Mouse (Mus musculus): ENCODE data around the gene Ift57.

Gene Ift57

DNA sequence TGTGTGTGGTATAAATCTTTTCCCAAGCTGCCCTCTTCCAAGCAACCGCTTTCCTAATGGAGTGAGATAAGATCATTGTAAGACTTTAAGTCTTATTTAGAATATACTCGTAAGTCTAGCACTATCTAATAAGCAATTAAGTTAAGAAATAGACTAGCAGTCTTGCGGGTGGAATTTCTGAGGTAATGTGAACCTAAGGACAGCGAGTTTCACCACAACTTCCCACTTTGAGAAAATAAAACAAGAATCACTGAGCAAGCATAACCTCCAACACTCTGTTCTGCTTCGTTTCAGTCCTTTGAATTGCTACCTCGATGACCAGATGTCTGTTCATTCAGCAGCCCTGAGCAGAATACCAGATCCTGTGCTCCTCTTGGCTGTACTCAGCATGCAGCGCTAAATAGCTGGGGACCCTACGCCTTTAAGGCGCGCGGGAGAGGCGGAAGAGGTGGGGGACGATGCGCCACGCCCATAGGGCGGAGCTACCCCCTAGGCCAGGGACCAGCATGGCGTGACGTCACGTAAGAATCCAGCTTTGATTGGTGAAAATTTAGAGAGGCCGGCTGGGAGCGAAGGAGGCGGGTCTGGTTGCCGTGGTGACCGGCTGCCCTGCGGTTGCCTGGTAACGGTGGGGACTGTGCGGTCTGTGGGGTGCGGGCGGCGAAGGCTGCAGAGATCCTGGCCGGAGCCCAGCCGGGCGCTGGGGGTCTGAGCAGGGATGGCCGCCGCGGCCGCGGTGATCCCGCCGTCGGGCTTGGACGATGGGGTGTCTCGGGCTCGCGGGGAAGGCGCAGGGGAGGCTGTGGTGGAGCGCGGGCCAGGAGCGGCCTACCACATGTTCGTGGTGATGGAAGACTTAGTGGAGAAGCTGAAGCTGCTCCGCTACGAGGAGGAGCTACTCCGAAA, at the start of gene Ift57:
Gene Ift57, plus strand, starts transcription at position 614 of the 906 bp plus-strand sequence.
- peak; percentile 94 for DNase-seq (ENCODE audit: low read depth)

DNA sequence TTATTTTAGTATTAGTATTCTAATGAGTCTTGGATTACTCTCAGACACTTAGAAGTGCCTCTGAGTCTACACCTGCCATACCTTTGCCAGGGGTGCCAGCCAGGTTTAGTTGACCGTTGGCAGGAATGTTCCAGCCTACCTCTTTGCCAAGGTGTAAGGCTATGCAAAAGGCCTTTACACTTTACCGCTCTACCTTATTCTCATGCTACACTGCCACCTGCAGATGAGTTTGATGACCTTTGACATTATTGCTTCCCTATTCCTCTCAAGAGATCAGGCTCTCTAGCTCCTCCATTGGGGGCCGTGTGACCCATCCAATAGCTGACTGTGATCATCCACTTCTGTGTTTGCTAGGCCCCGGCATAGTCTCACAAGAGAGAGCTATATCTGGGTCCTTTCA, 41.9 kb upstream of the Ift57 start:
- DNase-seq (ENCODE audit: low read depth): no peak

DNA sequence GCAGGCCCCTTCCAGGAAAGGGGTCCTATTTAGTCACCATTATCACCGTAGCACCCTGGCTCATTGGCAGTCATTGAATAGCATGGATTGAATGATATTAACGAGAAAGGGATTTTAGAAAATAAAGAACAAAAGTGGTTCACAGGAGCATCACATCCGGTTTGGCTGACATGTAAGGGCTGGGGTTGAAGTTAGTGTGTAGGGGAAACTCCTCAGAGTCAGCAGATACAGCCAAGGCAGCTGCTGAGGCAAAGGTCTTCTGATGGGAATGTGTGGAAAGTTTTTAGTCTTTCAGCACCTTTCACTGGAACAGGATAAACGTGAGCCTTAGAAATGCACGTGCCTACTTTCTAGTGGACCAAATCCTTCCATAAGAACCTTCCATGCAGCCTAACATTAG, 41.0 kb upstream of the Ift57 start:
- DNase-seq (ENCODE audit: low read depth): no peak

DNA sequence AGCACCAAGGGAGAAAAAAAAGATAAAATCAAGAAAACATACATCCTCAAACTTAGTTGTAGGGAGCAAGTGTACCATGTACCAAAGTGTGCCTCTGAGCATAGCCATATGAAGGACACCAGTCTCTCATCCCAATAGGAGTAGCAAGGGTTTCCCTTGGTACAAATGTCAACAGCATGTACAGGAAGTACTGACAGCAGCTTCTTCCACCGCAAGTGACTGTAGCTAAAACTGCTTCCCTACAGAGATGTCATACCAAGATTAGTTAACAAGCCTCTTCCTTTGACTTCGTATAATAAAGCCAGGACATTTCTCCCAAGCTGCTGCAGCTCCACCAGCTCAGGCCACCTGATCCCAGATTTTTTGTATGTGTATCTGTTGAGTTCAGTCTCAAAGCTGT, 39.9 kb upstream of the Ift57 start:
- DNase-seq (ENCODE audit: low read depth): no peak

DNA sequence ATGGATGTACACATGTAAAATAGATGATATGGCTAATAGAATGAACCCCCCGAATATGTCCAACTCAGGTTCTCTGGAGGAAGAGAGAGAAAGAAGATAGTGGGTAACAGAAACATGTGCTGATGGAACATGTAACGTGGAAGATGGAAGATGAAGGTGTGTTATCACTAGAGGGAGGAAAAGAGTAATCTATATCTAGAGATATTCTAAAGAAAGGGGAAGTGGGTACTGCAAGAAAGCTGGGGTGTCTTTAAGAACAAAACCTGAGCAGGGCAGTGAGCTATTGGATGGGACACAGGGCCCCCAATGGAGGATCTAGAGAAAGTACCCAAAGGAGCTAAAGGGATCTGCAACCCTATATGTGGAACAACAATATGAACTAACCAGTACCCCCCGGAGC, 38.9 kb upstream of the Ift57 start:
- DNase-seq (ENCODE audit: low read depth): no peak

DNA sequence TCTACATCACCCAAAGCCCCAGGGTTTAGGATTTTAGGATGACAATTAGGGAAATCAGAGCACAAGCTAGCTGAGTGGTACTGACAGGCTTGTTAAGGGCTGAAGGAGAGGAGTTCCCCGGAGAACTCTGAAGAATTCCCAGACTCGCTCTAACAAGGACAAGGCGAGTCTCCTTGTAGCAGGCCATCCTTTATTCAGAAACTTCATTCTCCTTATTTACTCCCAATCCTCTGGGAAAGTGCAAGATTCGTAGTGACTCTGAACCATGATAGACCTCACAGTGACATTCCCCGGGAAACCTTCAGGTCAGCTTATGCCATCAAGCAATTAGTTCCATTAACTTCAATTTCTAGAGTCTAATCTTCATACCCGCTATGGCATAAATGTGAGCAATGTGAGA, 36.8 kb upstream of the Ift57 start:
- no peak for DNase-seq (ENCODE audit: low read depth)

DNA sequence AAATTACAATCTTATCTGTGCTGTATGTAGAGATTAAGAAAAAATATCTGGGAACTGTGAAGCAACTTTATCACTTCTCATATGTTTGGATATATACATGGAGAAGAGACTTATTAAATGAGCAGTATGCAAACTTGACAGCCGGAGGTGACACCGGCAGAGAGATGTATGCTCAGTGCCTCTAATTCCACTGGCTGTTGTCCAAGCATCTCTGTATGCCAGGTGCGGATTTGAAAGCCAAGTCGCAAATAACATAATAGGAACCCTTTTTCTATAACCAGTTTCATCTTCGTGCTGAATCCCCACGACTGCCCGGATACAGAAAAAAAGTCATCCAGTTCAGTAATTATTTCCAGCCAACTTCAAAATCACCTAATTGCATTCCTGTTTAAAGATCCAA, 34.4 kb upstream of the Ift57 start:
- no peak for DNase-seq (ENCODE audit: low read depth)

DNA sequence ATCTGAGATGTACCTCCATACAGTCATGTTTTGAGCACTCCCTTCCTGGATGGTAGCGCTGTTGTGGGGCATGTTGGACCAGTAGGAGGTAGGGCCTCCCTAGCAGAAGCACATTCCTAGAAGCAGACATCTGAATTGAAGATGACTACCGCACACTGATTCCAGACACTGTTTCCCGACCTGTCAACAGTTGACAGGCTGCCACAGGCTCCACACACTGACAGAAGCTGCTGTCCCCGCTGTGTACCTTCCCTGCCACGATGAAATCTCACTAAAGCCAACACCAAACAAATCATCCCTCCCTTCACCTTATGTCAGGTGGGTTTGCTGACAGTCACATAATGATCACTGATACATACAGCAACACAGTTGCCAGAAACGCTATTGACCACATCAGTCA, 19.4 kb upstream of the Ift57 start:
- DNase-seq (ENCODE audit: low read depth): no peak

DNA sequence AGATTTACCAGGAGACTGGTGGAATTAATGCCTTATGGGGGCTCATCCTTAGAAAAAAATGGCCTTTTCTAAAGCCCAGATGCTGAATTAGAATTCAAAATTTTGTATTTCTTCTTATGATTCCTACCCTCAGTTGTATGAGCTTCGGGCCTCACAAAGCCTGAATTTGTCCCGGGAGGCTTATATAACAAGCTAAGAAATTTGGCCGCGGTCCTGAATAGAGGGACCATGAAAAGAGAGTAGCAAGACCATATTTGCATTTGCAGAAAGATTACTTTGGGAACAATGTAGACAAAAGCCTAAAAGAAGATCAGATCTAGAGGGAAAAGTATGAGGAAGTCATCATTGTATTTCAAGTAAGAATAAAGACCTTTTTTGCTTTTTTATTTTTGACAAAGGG, 14.1 kb upstream of the Ift57 start:
- no peak for DNase-seq (ENCODE audit: low read depth)

DNA sequence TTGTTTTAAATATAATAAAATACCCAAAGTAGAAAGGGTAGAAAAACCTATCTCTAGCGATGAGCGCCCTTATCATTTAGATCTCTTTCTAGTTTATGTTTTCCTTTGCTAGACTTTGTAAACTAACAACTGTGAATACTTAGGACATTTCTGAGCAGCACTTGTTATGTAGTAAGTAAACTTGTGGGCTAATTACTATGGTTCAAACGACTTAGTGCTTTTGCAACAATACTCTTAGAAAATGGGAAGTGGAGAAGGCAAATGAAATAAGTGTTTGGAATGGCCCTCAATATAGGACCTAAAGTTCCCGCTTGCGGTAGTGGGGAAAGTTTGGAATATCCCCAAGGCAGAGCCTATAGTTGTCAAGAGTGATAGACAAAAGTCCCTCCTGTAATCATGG, 788 bp downstream of the Ift57 start:
- DNase-seq (ENCODE audit: low read depth): no peak

DNA sequence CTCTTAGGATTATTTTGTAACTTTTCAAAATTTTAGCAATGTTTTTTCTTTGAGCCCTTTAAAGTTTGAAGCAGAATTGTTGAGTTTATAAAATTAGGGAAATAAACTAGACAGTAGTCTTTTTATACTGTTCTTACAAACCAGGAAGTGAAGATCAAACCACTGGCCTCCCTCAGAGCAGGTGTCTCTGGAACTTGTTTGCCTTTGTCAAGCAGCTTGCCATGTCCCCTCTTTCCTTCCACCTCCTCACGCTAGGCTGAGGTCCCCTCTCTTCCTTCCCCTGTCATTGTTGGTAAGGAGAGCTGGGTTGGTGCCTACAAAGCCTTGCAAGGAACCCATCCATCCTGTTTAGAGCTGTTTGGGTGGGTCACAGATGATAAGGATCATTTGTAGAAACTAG, 9.0 kb downstream of the Ift57 start:
- no peak for DNase-seq (ENCODE audit: low read depth)

DNA sequence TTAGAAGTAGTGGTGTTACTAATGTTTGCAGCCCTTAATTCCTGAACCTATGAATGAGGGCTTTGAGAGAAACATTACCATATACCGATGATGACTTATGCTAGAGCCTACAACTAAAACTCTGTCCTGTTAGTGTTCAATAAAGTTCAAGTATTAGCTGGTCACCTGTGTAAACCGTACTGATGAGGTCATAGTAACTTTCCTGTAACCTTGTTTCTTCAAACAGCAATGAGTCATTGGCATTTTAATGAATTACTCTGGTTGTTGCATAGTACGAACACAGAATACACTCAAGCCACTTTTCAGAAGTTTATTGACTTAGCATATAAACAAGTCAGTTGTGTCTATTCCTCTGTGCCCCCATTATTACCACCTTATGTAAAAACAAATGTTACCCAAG, 11.2 kb downstream of the Ift57 start:
- DNase-seq (ENCODE audit: low read depth): no peak

DNA sequence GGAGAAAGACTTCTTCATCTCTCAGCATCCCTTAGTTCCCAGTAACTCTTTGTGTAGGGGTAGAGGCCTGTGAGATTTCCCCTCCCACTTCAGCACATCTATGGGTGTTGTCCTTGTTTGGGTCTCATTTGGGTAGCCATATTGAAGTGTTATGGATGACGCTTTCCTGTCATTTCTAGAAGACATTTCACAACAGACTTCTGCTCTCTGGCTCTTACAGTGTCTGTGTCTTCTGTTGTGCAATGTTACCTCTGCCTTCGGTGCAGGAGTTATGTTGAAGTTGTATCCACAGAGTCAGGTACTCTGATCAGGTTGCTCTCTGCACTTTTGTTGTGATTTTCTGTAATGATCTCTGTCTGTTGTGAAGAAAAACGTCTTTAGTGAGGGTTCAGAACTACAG, 14.3 kb downstream of the Ift57 start:
- DNase-seq (ENCODE audit: low read depth): no peak

DNA sequence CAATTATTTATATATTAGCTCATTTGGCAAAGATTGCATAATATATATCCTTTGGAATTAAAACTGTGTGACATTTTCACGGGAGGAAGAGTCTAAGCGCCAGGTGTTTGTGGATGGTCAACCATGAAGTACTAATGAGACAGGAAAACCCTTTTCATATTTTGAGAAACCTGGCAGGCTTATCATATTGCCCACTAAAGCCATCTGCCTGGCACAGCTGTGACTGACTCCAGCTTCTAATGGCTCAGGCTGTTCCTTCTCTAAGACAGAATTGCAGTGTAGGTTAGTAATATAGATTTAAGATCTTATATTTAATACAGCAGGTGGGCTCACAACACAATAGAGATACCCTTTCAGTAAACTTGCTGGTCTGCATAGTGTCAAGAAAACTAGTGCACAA, 21.6 kb downstream of the Ift57 start:
- no peak for DNase-seq (ENCODE audit: low read depth)

DNA sequence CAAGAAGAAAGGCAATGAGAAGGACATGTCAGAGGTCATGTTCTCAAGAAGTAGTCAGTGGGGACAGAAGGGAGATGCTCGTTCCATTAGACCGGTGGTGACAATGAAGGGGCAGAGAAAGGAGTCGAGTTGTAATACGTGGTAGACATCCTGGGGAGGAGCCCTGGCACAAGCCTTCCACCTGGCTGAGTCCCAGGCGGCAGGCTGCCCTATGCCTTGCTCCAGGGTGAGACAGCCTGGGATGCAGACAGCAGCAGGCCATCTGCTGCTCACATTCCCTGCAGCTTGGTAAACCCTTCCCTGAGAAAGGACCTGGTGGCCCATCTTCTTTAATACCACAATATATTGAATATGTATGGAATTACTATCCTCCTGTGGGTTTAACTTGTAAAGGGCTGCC, 22.6 kb downstream of the Ift57 start:
- DNase-seq (ENCODE audit: low read depth): no peak

DNA sequence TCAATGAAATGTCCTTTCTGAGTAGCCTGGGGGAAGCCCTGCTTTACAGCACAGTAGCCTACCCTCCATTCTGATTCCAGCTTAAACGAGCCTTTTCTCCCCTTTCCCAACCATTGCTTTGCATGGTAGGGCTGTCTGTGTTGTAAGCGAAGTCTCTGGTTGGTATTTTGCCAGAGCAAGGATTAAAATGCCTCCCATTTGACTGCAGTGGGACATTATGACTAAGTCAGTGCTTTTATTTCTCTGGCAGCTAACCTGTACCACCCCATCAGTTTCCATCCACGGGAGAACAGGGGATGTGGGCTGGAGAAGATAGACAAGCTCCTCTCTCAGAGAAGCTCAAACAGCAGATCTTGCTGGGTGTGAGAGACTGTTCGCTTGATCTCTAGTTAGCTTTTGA, 24.2 kb downstream of the Ift57 start:
- peak; percentile 19 for DNase-seq (ENCODE audit: low read depth)

DNA sequence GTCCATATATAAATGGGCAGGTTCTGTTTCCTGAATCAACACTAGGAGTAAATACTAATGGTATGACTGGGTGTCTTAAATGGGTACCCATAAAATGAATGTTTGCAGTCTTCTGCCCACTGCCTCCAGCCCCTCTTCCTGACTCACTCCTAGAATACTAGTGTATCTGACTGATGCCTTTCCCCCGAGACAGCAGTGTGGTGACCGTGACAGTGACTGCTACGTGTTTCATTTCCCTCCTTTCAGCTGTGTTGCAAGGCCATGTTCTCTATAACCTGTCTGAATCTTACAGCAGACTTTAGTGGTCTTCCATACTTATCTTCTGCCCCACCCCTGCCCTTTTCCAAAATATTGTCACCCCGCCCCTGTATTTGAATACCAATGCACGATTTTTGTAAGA, 25.2 kb downstream of the Ift57 start:
- DNase-seq (ENCODE audit: low read depth): no peak

DNA sequence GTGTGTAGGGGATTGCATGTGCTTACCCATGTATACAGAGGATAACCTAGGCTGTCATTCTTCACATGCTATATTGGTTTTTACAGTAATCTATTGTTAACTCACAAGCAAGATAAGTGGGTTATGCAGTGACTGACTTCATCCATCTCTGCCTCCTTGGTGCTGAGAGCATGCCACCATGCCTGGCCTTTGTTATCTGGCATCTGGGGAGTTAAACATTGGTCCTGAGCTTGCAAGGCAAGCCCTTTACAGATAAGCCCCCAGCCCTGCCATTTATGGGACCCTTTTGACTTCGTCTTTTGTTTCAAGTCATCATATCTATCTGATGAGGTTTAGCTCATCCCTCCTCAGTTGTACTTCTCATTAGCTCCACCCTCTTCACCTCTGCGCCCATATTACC, 25.9 kb downstream of the Ift57 start:
- DNase-seq (ENCODE audit: low read depth): no peak

DNA sequence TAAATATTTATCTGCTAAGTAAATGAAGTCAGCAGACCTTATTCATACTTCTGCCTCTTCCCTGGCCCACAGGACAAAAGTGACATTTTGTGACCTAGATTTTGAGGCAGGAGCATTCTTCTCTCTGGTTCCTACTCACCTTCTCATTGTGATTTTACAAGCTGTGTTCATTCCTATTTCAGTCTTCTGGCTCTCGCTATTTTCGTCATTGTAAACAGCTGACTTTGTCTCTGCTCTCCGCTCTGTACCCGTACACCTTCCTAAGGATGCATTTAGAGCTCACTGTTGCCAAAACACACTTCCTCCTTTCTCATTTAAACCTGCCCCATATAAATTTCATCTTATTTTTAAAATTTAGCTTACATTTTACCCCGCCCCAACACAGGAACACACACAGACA, 26.4 kb downstream of the Ift57 start:
- DNase-seq (ENCODE audit: low read depth): no peak

DNA sequence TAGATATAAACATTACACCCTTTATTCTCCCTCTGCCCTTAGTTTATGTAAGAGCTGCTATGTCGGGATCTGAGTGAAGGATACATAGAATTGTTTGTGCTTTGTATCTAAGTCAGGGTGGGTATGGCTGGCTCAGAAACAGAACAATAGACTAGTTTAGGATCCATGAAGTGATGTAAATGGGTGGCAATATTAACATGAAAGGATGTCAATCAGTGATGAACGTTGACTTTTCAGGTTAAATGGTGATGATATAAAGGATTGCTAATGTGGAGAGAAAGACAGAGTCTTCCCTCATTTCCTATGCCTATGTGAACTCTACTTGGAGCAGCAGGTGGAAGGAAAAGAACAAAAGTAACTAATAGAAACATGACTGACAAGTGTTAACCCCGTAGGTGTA, 27.2 kb downstream of the Ift57 start:
- DNase-seq (ENCODE audit: low read depth): no peak

DNA sequence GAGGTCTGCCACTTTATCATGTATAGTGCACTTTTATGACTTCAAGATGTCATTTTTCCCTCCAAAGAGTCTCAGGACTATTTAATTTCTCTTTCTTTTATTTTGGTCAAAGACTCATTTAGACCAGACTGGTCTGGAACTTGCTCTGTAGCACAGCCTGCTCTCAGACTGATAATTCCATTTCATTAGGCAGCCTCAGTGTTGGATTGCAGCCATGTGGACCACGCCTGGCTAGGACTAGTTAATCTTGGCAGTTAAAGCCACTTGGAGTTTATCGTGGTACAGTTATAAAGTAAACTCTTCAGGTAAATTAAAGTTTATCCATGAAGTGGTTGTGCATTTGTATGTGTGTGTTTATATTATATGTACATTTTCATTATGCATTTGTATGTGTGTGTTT, 27.7 kb downstream of the Ift57 start:
- no peak for DNase-seq (ENCODE audit: low read depth)

DNA sequence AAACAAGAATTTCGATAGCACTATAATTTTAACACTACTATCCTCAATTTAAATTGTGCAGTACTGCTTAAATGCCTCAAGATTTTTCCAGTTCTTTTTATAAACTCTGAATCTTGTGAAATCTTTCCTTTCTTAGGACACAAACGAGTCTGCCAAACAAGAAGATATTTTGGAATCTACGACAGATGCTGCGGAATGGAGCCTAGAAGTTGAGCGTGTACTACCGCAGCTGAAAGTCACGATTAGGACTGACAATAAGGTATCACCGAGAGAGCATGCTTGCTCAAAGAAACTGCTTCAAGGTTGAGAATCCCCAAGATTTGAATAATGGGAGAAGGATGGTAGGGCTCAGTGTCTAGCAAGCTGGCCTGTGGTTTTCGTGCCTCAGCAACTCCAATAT, 37.5 kb downstream of the Ift57 start:
- DNase-seq (ENCODE audit: low read depth): no peak

DNA sequence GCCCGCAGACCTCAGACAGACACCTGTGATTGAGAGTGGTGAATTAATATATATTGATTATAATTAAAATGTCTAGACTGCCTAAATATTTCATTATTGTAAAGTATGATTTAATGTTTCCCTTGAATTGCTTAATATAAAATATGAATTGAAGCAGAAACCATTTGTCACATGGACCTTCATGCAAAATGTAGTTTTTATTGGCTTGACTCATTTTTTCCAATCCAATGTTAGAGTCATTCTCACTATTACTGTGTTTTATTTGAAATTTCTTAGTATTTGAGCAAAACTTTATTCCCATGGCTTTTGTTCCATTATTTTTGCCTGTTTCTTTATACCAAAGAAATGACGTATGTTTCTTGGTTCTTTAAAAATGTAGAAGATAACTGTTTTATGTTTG, 48.3 kb downstream of the Ift57 start:
- DNase-seq (ENCODE audit: low read depth): no peak

DNA sequence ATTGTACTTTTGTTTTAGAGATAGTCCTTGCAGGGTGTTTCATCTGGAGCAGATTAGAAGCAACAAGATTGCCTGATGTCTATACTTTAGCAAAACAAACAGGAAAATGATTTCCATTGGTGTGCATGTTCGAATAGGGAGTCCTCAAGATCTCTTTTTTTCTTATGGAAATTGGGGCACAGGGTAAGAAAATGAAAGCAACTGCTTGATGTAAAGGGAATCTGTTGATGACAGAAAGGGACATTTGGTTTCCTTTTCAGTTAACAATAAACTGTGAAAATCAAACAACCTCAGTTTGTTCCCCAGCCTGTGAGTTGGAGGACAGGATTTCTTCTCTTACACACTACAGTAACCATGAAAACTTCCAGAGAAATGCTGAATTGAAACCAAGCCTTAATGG, 53.9 kb downstream of the Ift57 start:
- no peak for DNase-seq (ENCODE audit: low read depth)
